Mouse (Mus musculus) liver, postnatal 0 days (tissue): Measurements from ENCODE around the gene Gse1.

Experiments used
- CTCF ChIP-seq: sonication (generic); IDR thresholded peaks from 2 replicates; pipeline ENCODE4 v1.5.1; 2016; ENCODE audit warnings: antibody characterized with exemption, low read depth
- EP300 ChIP-seq: IDR thresholded peaks from 2 replicates; pipeline ENCODE4 v1.6.1; 2016; ENCODE audit warnings: antibody characterized with exemption, low read depth, mild to moderate bottlenecking

DNA sequence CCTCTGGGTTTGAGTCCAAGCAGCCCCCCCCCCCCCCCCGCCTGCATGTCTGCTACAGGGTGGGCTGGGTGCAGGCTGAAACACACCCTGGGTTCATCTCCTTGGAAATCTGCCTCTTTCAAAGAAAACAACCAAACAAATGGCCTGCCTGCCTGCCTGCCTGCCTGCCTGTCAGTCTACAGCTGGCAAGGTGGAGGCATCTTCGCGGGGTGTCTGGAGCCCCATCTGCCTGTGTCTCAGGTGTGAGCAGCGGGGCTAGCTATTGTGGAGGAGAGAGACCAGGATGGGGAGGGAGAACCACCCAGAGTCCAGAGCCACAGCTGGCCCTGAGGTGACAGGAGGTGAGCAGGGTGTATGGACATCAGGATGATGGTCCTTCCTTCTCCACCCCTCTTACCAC, 329.9 kb downstream of the Gse1 start:
- TF ChIP-seq EP300: no peak
- TF ChIP-seq CTCF: no peak
